Mouse (Mus musculus): ENCODE results near the gene Tmem74b. TPM values are rescaled to one million over a fixed set of nuclear protein-coding genes. Genes with fewer than 3 reads are reported as not detected.
A peak's percentile ranks its signal among the peaks of the same experiment; 100 is the strongest.

The Tmem74b gene
- polyA plus RNA-seq, 1 experiment from 2014 or later, result 14.2 TPM

DNA sequence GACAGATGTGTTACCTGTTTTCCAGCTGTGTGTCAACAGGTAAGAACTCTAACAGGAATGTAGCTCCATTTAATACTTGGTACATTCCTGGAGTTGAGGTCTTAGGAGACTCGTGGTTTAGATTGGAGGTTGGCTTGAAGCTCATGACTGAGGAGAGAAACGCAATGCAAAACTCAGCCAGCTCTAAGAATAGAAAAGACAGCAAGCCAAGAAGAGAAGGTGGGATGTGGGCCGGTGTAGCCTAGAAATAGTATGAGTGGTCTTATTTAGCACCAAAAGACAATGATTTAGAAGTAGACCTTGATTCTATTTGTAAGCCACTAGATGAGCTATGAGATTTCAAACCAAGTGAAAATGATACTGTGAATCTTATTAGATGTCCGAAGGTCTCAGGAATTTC is 13.7 kb downstream of the Tmem74b start:
- Histone ChIP-seq H3K27me3 (replicated peaks) (no peaks in the 10 kb centered on the region), H3K27ac (no peak overlapping the region), H3K4me2 (replicated peaks) (no peak overlapping the region), H3K4me3 (no peak overlapping the region), H3K9me3 (no peaks in the 10 kb centered on the region), H3K36me3 (peaks cover 42% of the 10 kb centered on the region), H3K4me1 (no peaks in the 10 kb centered on the region), H3K9ac (no peak overlapping the region)
- no peak for ATAC-seq (ENCODE audit: low FRiP score, low read depth)
- 94% methylated on average over 4 of the region's 4 CpGs for WGBS

DNA sequence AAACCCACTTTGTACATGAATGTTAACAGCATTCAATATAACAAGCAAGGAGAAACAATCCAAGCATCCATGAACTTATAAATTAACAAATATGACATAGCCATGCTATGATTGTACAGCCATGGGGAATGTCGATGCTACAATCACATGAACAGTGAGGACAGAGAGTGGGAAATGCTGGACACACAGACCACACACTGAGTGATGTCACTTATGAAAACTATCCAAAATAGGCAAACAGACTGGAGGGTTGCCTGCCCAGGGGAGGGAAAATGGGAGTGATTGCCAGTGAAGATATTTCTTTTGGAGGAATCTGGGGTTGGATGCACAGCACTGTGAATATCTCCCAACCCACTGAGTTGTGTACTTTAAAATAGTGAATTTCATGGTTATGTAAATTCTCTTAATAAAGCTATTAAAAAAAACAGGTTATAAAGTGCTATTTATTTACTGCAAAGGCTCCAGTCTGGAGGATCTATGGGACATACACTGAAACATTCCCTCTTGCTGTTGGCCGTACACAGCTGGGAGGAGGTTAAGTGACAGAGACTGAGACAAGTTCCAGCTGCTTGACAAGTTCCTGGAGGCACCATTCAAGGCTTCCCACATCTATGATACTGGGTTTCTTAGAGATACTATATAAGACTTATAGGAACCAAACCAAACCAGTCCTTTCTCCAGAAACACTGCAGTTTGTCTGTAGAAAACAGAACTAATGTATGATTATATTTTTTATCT is 14.7 kb downstream of the Tmem74b start:
- peaks cover 50% of the 10 kb centered on the region for H3K36me3 ChIP-seq
- H3K9me3 ChIP-seq, result no peaks in the 10 kb centered on the region

DNA sequence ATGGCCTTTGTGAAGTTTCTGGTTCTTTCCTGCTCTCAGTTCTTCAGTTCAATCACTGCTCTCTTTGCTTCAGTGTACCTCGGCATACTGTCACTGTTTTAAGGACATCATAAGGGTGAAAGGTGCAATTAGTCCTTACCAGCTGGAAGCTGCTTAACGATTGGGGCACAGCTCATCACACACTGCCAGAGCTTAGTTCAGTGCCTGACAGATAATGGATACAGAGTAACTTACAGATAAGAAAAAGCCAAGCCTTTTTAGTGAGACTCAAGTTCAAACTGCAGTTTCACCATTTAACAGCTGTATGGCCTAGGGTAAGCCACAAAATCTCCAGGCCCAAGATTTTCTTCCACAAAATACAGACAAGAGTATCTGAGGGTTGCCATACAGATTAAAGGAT is 22.3 kb downstream of the Tmem74b start:
- Histone ChIP-seq H3K9me3 (0 out of 2 replicates have a peak, but pooled peaks cover 6% of the 10 kb centered on the region), H3K4me2 (replicated peaks) (no peak overlapping the region), H3K27me3 (replicated peaks) (no peaks in the 10 kb centered on the region), H3K9ac (no peak overlapping the region), H3K27ac (no peak overlapping the region), H3K36me3 (peaks cover 69% of the 10 kb centered on the region), H3K4me1 (no peaks in the 10 kb centered on the region), H3K4me3 (no peak overlapping the region)
- ATAC-seq (ENCODE audit: low FRiP score, low read depth), result no peak
- WGBS, result 90% methylated on average over 2 of the region's 2 CpGs

More for the DNA sequence above, 14.7 kb downstream of the Tmem74b start:
- no peak for ATAC-seq (ENCODE audit: low FRiP score, low read depth)
- no peak overlapping the region for H3K27ac ChIP-seq
- no peak overlapping the region for H3K4me3 ChIP-seq
- H3K9ac ChIP-seq, result no peak overlapping the region
- WGBS, result 87% methylated on average over 2 of the region's 2 CpGs
- no peaks in the 10 kb centered on the region for H3K27me3 ChIP-seq (replicated peaks)
- no peak overlapping the region for H3K4me2 ChIP-seq (replicated peaks)
- no peaks in the 10 kb centered on the region for H3K4me1 ChIP-seq

DNA sequence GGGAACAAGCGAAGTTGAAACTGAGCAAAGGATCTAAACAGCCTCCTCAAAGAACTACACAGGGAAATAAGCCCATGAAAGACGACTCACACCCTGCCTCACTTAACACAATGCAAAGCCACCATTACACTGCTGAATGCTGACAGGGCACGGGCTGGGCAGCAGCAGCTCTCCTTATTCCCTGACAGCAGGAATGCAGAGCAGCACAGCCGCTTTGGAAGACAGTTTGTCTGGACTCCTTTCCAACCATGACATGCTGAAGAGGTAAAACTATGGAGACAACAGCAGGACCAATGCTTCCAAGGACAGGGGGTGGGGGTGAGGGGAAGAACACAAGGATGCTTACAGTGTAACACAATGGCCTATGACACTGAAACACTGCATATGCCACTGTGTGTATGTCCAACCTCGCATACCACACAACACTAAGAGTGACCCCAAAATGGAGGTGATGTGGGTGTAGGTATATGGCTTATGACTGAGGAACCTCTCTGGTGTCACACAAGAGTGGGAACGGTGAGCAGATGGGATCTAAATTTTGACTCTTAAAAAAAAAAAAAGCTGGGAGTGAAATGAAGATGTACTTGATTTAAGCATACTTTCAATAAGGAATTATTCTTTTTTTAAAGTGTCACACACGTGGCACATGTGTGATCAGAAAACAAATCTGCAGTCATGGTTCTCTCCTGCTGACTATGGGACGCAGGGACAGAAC is 31.5 kb downstream of the Tmem74b start:
- 90% methylated on average over 8 of the region's 8 CpGs for WGBS
- Histone ChIP-seq H3K4me2 (replicated peaks) (no peak overlapping the region), H3K27ac (no peak overlapping the region), H3K27me3 (replicated peaks) (no peaks in the 10 kb centered on the region), H3K4me3 (no peak overlapping the region), H3K9ac (no peak overlapping the region), H3K36me3 (peaks cover 52% of the 10 kb centered on the region), H3K9me3 (no peaks in the 10 kb centered on the region), H3K4me1 (no peaks in the 10 kb centered on the region)
- no peak for ATAC-seq (ENCODE audit: low FRiP score, low read depth)

DNA sequence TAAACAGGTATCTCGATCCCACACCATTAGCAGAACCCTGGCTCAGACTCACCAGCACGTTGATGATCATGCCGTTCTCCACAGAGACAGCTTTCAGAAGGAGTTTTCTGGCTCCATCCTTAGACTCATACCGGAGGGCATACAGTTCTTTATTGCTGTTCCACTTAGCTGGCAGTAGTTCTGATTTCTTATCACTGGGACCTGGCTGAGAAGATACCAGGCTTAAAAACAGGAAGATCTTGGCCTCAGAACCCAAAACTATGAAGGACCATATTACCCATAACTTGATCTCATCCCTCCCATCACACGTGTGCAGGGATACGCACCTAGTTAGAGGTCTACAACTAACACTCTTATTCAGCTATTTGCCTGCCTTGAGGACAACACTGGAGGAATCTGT is 33.6 kb downstream of the Tmem74b start:
- Histone ChIP-seq H3K4me1 (peaks cover 15% of the 10 kb centered on the region), H3K27ac (no peak overlapping the region), H3K9ac (no peak overlapping the region), H3K4me2 (replicated peaks) (no peak overlapping the region), H3K27me3 (replicated peaks) (no peaks in the 10 kb centered on the region), H3K36me3 (peaks cover 31% of the 10 kb centered on the region), H3K4me3 (no peak overlapping the region), H3K9me3 (no peaks in the 10 kb centered on the region)
- WGBS, result 95% methylated on average over 6 of the region's 6 CpGs
- no peak for ATAC-seq (ENCODE audit: low FRiP score, low read depth)

DNA sequence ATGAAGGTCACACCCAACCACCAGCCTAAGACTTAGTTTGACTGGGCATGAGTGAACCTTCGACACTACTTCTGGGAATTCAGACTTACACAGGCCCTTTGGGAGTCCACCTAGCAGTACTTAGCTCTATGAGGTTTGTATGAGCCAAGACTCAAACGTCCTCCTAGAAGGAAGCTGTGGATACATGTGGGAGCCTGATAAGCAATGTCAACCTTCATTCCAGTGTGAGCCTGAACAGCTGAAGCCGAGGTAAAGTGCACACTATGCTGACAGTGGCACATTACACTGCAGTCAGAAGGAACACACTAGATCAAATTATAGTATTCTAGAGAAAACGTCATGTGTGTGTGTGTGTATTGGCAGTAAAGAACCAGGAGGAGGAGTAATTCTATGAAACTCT is 36.7 kb downstream of the Tmem74b start:
- no peak for ATAC-seq (ENCODE audit: low FRiP score, low read depth)
- H3K9ac ChIP-seq, result no peak overlapping the region
- H3K4me3 ChIP-seq, result no peak overlapping the region
- H3K36me3 ChIP-seq, result peaks cover 16% of the 10 kb centered on the region
- H3K9me3 ChIP-seq, result no peaks in the 10 kb centered on the region
- H3K27me3 ChIP-seq (replicated peaks), result no peaks in the 10 kb centered on the region
- peaks cover 24% of the 10 kb centered on the region for H3K4me1 ChIP-seq
- H3K4me2 ChIP-seq (replicated peaks), result no peak overlapping the region
- no peak overlapping the region for H3K27ac ChIP-seq
- WGBS, result 92% methylated on average over 4 of the region's 4 CpGs

DNA sequence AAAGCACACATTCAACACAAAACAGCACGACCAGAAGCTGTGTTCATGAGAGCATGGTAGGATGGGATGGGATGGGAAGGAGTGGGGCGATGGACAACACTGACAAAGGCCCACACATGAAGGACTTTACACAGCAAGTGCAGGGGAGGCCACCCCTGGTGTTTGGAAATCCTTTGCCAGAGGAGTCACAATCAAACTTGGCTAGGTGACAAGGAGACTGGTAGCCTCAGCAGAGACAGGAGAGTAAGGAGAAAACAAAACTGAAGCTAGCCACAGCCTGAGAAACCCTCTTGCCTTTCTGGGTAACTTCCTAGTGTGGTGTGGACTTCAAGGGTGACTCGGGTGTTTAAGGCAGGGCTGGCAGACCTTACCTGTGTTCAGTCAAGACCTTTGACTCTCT is 37.3 kb downstream of the Tmem74b start:
- Histone ChIP-seq H3K36me3 (peaks cover 10% of the 10 kb centered on the region), H3K4me2 (replicated peaks) (peak overlapping the region; percentile 75; the same call in 1 of the 2 replicates), H3K27ac (no peak overlapping the region; the same call in 1 of the 2 replicates), H3K4me1 (peaks cover 24% of the 10 kb centered on the region), H3K27me3 (replicated peaks) (0 out of 2 replicates have a peak, but pooled peaks cover 4% of the 10 kb centered on the region), H3K4me3 (no peak overlapping the region), H3K9ac (no peak overlapping the region), H3K9me3 (no peaks in the 10 kb centered on the region)
- 86% methylated on average over 3 of the region's 3 CpGs for WGBS
- ATAC-seq (ENCODE audit: low FRiP score, low read depth), result no peak

DNA sequence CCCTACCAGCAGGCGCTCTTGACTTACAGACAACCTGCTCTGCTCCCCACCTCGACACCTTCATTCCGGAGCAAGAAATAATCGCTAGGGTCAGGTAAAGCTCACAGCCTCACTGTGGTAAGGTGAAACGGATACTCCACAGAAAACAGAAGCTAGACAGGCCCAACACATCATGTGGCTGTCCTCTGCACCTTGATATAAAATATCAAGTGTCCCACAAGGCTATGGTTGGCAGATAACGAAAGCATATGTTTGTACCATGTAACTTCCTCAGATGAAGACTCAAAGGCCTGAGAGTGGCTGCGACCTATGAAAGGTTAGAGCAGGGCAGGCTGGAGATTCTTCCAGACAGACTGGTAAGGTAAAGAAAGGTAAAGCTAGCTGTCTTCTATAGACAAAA is 37.7 kb downstream of the Tmem74b start:
- 0 out of 2 replicates have a peak, but pooled peaks cover 4% of the 10 kb centered on the region for H3K27me3 ChIP-seq (replicated peaks)
- H3K4me2 ChIP-seq (replicated peaks), result peak overlapping the region; percentile 75
- no peak overlapping the region for H3K9ac ChIP-seq
- ATAC-seq (ENCODE audit: low FRiP score, low read depth), result no peak
- H3K4me1 ChIP-seq, result peaks cover 24% of the 10 kb centered on the region
- H3K4me3 ChIP-seq, result no peak overlapping the region
- H3K27ac ChIP-seq, result no peak overlapping the region
- H3K9me3 ChIP-seq, result no peaks in the 10 kb centered on the region
- peaks cover 7% of the 10 kb centered on the region; the same call in 1 of the 2 replicates for H3K36me3 ChIP-seq
- WGBS, result 90% methylated on average over 7 of the region's 7 CpGs

DNA sequence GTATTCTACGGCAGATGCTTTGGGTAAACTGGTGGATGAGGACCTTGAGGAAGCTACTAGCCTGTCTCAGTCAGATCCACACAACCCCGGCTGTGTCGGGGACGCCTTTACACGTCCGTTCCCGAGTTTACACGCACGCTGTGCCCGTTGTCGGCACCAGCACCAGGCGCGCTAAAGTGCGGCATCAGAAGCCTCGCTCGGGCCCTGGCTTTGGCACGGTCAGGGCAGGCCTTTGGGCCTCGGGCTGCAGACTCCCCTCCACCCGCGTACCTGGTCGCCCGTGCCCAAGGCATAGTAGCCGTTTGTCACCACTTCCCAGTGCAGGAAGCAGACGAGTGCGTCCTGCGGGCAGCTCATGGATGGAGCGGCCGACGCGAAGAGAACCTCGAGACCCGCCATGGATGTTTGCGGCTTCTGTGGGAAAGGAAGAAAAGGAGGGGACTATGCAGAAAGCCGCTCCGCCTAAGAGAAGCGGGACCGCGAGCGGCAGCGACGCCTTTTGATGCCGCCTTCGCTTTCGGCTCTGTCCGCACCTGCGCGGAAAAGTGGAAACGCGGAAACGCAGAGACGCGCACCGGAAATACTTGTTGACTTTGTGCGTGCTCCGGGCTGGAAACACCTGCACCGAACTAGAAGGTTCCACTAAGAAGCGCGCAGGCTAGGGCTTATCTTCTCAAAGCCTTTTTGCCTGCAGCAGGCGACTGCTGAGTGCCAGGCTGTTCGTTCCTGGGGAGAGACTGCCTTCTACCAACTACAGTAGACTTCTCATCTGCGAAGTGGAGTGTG is 39.1 kb downstream of the Tmem74b start:
- Histone ChIP-seq H3K9ac (peak overlapping the region; percentile 86), H3K27ac (0 out of 2 replicates have a peak overlapping the region, but pooled peaks have one; percentile 20), H3K4me2 (replicated peaks) (peak overlapping the region; percentile 75), H3K27me3 (replicated peaks) (0 out of 2 replicates have a peak, but pooled peaks cover 4% of the 10 kb centered on the region), H3K9me3 (no peaks in the 10 kb centered on the region), H3K4me3 (peak overlapping the region; percentile 86), H3K4me1 (peaks cover 24% of the 10 kb centered on the region), H3K36me3 (no peaks in the 10 kb centered on the region)
- ATAC-seq (ENCODE audit: low FRiP score, low read depth), result peak; percentile 91
- under 1% methylated on average over 61 of the region's 61 CpGs for WGBS

DNA sequence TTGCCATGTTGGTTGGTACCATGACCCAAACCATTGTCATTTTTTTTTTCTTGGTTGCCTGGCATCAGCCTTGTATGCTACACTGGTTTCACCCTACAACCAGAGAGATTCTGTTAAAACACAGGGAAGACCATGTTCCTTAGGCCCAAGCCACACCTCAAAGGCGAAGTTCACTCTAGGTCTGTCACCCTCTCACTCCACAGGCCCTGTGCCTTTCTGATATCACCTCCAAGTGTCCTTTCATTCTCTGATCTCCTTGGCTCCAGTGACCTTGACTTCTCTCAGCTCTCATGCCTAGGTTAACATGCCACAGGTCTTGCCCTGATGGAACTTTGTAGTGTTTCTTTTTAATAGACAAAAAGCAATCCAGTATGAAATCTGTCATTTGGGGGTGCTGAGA is 40.3 kb downstream of the Tmem74b start:
- Histone ChIP-seq H3K9me3 (no peaks in the 10 kb centered on the region), H3K36me3 (no peaks in the 10 kb centered on the region), H3K4me3 (no peak overlapping the region), H3K4me2 (replicated peaks) (no peak overlapping the region), H3K27ac (no peak overlapping the region), H3K4me1 (peaks cover 24% of the 10 kb centered on the region), H3K9ac (no peak overlapping the region), H3K27me3 (replicated peaks) (0 out of 2 replicates have a peak, but pooled peaks cover 4% of the 10 kb centered on the region)
- 93% methylated on average over 1 of the region's 1 CpGs for WGBS
- ATAC-seq (ENCODE audit: low FRiP score, low read depth), result no peak

DNA sequence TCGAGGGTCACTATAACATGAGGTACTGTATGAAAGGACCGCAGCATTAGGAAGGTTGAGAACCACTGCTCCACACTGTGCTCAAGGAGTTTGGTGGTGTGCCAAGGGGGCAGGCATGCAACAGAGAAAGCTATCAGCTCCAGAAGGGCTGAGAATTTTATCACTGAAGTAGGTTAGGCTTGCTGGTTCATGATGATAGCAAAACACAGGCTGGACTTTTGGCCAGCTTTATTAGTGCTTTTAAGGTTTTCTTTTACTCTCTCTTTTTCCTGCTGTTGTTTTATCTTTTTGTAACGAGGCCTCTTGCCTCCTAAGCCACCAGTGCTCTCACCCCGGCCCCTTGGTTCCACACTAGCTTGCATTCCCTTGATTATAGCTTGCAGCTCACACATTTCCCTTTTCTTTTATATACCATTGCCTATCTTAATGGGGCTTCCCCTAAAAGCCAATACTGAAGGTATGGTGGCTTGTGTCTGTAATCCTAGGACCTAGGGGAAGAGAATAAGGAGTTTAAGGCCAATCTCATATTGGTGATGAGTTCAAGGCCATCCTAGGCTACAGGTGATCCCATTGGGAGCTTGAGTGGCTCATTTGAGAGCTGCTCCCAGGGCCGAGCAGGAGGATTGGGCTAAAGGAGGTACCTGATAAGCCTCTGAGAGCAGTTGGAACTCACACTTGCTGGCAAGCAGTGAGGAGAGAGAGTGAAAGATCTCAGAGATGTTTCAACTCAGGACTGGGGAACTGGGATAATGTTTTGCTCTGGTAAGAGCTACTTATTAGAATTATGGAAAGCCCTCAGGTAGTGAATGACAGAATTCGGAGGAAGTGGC is 41.3 kb downstream of the Tmem74b start:
- WGBS, result 66% methylated on average over 6 of the region's 6 CpGs
- Histone ChIP-seq H3K9ac (no peak overlapping the region), H3K4me1 (peaks cover 24% of the 10 kb centered on the region), H3K36me3 (no peaks in the 10 kb centered on the region), H3K9me3 (no peaks in the 10 kb centered on the region), H3K27ac (no peak overlapping the region), H3K4me2 (replicated peaks) (no peak overlapping the region), H3K27me3 (replicated peaks) (0 out of 2 replicates have a peak, but pooled peaks cover 4% of the 10 kb centered on the region), H3K4me3 (no peak overlapping the region)
- no peak for ATAC-seq (ENCODE audit: low FRiP score, low read depth)

Data from neural tube, embryonic 12.5 days (tissue).